Mouse (Mus musculus) lung, postnatal 25 days (tissue): ENCODE measurements around the gene Il16.
A peak's percentile ranks its signal among the peaks of the same experiment; 100 is the strongest.

Source experiments
- DNase-seq: peaks from one replicate; pipeline ENCODE4 v3.0.0; 2022; ENCODE audit warnings: low spot score

Il16 gene

DNA sequence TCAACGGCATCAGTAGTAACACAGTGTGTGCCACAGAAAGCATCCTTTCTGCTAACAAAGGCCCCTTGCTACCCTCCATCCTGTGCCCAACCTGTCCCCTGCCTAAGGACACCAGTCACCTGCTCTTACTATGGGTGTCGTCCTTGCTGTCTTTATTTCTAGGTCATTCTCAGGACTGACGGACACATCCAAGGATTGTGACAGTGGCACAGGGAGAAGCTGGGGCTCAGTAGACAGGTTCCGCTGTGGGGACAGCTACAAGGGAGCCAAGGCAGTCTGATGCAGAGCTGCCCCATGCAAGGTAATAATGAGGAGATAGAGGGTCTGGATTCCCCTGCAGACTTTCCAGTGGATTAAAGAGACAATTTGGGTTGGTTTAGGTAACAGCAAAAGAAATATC is 67.0 kb downstream of the Il16 start:
- DNase-seq: no peak

- no peak for DNase-seq
Observed at GRCm38 (mm10) chr7:83677296-83677695, 68.2 kb downstream of the Il16 start.

DNA sequence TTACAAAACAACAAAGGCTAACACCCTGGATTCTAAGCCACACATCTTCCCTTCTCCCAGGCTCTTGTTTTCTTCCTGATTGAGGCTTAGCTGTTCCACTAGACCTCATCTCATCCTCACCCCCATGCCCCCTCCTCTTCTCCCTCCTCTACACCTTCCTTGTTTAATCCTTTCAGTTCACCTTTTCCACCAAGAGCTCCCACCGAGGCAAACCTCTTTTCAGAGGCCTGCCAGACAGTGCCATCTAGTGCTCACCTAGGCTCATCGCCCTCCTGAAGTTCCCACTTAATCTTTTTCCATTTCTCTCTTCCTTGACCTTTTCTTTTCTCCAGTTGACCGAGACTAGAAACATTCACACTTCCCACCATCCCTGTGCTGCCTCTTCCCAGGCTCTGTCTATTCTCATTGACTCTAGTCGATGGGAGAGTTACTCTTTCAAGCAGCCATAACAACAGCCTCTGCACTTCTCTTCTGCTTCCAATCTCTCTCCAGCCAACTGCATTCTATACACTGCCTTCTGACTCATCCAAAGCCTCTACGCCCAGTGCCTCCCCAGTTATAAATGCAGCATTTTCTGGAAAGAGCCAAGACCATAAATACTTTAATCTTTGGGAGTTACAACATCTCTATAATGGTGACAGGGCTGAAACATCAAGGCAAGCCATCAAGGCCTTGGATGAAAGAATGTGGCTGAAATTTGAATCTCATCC is 69.8 kb downstream of the Il16 start:
- no peak for DNase-seq

DNA sequence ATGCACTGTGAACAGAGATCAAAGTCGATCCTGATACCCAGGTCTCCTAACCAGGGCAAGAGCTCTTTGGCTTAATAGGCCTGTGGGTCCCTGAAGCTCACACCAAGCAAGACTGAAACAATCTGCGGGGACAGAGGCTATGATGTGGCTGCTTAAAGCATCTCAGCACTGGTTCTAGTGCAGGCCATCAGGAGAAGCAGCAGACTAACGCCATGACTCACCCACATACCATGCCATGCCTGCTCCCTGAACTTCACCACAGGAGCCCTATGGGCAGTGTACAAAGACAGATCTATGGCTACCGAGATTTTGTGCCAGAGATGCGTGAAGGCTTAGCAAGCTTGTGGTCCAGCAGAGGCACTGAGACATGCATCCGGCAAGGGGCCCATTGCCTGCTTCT is 74.0 kb downstream of the Il16 start:
- no peak for DNase-seq

DNA sequence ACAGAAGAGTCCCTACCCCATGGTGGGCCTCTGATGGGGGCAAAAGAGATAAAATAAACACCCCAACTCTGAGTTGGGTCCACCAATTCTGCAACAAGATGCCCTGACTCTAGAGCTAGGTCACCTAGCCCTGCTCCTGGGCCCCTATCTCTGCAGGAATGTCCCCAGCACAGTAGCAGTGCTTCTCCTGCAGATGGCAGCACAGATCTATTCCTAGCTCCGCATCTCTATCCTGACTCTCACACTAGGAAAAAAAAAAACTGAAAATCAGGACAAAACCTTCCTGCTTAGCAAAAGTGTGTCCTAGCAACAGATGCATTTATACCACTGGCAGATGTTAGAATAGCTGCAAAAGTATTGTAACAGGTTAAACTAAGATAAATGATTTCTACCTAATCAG is 76.8 kb downstream of the Il16 start:
- peak; percentile 45 for DNase-seq

DNA sequence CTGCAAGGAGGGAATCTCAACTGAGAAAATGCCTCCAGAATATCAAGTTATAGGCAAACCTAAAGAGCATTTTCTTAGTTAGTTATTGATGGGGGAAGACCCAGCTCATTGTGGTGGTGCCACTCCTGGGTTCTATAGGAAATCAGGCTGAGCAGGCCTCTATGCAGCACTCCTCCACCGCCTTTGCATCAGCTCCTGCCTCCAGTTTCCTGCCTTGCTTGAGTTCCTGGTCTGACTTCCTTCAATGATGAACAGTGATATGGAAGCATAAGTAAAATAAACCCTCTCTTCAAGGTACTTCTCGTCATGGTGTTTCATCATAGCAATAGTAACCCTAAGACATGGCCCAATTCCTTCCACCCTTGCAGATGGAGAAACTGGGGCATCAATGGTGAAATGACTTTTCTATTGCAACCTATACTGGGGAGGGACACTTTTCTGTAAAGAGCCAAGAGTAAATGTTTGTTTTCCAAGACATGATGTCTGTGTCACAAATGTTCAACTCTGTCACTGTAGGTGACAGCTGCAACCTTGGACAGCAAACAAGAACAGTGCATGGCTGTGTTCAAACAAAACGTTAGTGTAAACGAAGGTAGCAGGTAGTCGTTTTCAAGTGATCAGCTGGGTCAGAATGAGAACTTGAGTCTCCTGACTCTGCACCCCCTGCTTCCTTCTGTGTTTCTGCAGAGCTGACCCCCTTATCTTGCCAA is 77.4 kb downstream of the Il16 start:
- DNase-seq: no peak

- DNase-seq: no peak
Observed at GRCm38 (mm10) chr7:83666087-83666595, 79.4 kb downstream of the Il16 start.

DNA sequence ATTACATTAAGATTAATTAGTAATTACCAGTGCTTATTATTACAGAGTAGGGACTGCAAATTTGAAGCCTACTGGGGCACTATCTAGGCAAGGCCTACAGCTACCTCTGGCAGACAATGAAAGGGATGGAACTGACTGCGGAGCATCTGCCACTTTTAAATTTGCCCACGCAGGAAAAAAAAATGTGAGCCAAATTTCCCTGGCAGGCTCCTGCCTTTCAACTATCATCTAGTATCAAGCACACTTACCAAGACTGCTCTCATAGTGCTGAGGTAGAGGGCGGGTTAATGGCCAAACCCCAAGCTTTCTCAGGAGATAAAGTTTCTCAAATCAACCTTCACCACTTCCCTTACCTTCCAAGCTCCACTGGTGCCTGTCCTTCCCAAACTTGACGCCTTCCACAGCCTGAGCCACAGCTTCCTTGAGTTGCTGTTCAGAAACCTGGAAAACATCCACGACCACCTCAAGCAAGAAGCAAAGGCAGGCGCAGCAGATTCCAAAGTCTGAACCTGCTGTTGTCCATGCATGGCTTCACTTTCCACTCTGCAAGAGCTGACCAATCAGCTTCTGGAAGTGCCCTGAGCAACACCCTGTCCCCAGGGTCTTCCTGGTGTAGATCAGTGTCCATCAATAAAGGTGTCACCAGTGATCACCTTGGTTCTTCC is 82.7 kb downstream of the Il16 start:
- DNase-seq: no peak

DNA sequence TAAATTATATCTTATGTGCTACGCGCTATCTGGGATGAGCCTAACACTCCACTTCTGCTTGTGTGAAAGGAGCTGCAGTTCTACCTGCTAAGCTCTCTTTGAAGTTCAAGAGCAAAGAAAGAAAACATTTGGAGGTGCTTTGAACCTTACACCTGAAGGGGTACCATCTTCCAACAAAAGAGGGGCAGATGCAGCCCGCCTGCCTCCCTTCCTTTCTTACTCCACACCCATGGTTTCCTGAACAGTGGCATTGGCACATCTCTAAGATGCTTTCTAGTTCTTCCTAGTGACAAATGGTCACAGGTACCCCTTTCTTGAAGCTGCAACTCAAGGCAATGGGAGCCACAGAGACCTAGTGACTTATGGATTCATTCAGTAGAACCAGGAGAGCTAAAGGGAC is 83.8 kb downstream of the Il16 start:
- no peak for DNase-seq

- no peak for DNase-seq
Observed at GRCm38 (mm10) chr7:83661031-83661430, 84.5 kb downstream of the Il16 start.

- DNase-seq: peak; percentile 42
Observed at GRCm38 (mm10) chr7:83660273-83660691, 85.2 kb downstream of the Il16 start.

GRCm38 (mm10) chr7:83659159-83660065 is 86.1 kb downstream of the Il16 start:
- DNase-seq: peak; percentile 71

- no peak for DNase-seq
Observed at GRCm38 (mm10) chr7:83658716-83659115, 86.8 kb downstream of the Il16 start.

DNA sequence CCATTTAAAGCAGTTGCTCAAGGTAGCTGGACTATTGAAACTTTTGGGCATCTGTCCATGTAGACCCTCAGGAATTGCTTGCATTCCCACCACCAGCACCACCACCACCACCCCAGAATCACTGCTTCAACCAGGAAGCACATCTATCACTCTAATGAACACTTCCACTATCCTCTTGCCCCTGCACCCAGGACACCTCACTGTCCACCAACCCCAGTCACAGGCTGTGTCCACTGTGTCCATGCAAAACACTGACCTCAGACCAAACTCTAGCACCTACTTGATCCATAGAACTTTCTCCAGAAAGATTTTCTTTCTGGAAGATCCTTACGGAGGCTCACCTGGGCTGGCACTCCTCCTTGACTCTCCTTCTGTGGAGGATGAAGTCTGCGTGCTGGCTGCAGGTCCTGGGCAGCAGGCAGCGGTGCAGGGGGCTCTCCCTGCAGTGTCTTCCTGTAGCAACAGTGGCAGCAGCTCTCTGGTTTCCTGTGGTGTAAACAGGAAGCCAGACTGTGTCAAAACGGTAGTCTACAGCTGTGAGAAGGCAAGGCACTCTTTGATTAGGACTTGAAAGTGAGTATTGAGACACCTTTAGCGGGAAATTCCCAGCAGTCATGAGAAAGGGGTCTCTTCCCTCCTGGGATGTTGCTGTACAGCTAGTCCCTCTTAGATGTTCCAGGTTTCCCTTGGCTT is 90.4 kb downstream of the Il16 start:
- DNase-seq: peak; percentile 75

- no peak for DNase-seq
Observed at GRCm38 (mm10) chr7:83654196-83654595, 91.3 kb downstream of the Il16 start.

GRCm38 (mm10) chr7:83653605-83654051 is 91.9 kb downstream of the Il16 start:
- DNase-seq: peak; percentile 25

DNA sequence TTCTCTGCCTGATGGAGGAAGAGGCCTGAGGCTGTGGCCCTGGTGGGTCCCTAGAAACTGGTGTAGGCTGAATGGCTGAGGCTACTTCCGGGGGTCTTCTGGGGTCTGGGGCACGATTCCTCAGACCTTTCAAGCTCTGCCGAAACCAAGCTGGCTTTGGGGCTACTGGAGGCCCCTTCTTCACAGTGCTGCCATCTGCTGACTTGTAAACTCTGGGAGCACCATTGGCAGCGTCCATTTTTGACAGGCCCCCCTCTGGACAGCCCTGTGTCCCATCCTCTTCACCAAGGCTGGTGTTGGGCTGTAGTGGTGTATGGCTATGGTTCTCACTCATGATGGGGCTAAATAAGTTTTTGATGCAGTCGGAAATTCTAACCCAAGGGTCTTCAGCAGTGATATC is 93.0 kb downstream of the Il16 start:
- no peak for DNase-seq

DNA sequence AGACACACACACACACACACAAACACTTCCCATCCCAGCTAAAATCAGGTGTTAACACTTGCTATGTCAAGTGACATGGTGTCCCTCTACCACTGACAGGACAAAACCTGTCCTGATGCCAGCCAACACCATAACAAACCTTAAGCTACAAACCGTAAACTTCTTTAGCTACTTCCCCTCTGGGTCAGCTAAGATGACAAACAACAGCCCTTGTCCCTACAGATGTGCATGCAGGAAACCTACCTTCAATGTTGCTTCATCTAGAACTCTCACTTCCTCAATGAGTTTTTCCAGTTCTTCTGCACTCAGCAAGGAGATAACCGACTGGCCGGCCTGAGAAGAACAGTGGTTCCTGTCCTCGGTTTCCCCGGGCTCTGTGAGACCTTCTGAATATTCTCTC is 94.9 kb downstream of the Il16 start:
- peak; percentile 60 for DNase-seq

- no peak for DNase-seq
Observed at GRCm38 (mm10) chr7:83648807-83649206, 96.7 kb downstream of the Il16 start.

DNA sequence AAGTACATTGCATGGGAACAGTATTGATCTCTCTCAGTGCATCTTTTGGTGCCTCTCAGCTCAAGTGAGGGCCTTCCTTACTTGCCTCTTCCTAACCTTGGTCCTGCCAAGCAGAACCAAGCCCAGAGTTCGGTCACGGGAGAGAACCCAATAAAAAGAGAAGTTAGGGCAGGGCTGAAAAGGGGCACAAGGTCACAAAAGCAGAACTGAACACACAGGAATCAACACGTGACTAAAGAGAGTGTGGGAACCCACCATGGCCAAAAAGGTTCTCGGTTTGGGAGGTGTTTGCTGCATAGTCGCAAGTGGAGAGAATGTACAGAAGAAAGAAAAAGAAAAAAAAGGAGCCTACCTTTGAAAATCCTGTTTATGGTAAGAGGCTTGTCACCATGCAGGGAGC is 100.0 kb downstream of the Il16 start:
- DNase-seq: peak; percentile 66

GRCm38 (mm10) chr7:83644761-83645160 is 100.8 kb downstream of the Il16 start:
- no peak for DNase-seq
